Mouse (Mus musculus): ENCODE results near the gene Kcnk7. TPM values are rescaled to one million over a fixed set of nuclear protein-coding genes. Genes with fewer than 3 reads are reported as not detected.

Gene Kcnk7
- total RNA-seq, 2 experiments from 2014 or later, result not detected

DNA sequence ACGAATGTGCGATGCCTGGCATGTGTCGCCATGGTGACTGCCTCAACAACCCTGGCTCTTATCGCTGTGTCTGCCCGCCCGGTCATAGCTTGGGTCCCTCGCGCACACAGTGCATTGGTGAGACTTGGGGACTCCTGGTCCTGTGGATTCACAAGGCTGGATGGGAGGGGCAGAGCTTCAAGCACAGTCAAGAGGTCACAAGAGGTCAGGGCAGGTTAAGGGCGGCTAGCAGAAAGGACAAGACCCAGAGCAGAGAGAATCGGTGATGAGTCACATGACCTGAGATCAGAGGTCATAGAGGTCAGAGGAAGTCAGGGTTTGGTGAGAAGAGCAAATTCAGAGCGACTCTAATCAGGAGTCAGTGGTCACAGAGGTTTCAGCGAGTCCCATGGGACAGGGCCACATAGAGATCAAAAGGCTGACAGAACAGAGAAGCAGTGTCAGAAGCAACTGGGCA is 42.8 kb downstream of the Kcnk7 start:
- no peak for DNase-seq (ENCODE audit: low spot score in 2 of 2)

DNA sequence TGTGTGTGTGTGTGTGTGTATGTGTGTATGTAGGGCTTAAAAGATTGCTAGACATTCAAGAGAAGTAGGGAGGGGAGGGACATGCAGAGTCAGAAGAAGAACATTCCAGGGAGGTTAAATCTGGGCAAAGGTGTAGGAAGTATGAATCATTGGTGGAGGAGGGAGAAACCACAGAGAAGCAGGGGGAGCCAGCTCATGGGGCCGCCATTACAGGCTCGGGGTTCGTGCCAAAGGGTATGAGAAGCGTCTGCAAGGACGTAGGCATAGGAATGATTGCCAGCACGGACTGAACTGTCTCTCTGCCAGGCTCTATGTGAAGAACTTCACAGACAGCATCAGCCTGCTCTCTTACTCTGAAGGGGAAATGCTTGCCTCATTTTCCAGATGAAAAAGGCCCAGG is 45.3 kb downstream of the Kcnk7 start:
- no peak for DNase-seq (ENCODE audit: low spot score in 2 of 2)

DNA sequence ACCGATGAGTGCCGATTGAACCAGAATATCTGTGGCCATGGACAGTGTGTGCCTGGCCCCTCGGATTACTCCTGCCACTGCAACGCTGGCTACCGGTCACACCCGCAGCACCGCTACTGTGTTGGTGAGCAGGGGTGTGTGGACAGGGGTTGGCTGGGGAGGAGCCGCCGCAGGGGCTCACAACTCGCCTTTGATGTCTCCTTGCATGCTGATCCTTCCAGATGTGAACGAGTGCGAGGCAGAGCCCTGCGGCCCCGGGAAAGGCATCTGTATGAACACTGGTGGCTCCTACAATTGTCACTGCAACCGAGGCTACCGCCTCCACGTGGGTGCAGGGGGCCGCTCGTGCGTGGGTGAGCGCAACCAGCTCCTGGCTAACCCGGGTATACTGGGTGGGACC is 46.8 kb downstream of the Kcnk7 start:
- no peak for DNase-seq (ENCODE audit: low spot score in 2 of 2)

DNA sequence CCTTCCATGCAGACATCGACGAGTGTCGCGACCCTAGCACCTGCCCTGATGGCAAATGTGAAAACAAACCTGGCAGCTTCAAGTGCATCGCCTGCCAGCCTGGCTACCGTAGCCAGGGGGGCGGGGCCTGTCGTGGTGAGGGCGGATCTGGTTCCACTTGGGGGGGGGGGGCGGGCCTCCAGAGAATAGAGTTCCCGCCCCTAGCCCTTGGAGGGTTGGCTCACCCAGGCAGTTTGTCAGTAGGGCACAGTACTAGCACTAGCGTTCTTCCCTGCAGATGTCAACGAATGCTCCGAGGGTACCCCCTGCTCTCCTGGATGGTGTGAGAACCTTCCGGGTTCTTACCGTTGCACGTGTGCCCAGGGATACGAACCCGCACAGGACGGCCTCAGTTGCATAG is 47.6 kb downstream of the Kcnk7 start:
- peak; percentile 40 to 56 for DNase-seq (ENCODE audit: low spot score in 2 of 2)

DNA sequence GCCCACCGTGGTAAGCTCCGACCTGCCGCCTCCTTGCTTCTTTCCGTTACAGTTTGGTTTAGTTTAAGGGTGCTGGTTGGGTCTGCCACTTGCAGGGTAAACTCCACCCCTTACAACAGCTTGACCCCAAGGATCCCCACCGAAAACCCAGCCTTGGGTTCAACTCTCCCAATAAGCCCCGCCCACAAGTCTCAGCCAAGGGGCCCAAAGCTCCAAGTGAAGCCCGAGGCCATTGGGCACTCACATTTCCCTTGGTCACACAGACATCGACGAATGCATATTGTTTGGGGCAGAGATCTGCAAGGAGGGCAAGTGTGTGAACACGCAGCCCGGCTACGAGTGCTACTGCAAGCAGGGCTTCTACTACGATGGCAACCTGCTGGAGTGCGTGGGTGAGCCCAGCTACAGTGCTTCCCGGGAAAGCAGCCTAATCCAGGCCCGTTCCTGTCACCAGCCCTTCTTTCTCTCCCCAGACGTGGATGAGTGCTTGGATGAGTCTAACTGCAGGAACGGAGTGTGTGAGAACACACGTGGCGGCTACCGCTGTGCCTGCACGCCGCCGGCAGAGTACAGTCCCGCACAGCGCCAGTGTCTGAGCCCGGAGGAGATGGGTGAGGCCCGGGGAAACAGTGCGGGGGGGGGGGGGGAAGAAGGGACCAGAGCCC is 52.3 kb downstream of the Kcnk7 start:
- DNase-seq (ENCODE audit: low spot score in 2 of 2), result peak; percentile 66 to 72

Small RNA genes within 50 kb of the gene (microRNA-seq; reads per million reads assigned to microRNA genes)
- gene Mir6987, result 0.22 to 1.4 reads per million in 2 experiments

Other genes starting within 250 kb of the Kcnk7 start
- gene Ccdc85b, start 246.5 kb upstream of the Kcnk7 start, total RNA-seq (2021), result 10 to 100 TPM; 26.4 to 32.9 TPM
- gene Fibp, start 243.8 kb upstream of the Kcnk7 start, total RNA-seq (2021), result 100 to 1,000 TPM in 1 of 2 experiments, 10 to 100 TPM in 1; 83.7 to 108 TPM
- 1 to 10 TPM; 2.6 to 2.9 TPM for gene Ctsw, start 235.9 kb upstream of the Kcnk7 start, total RNA-seq (2021)
- gene Efemp2, start 230.4 kb upstream of the Kcnk7 start, total RNA-seq (2021), result 10 to 100 TPM; 18.4 to 19.6 TPM
- gene Mus81, start 216.0 kb upstream of the Kcnk7 start, total RNA-seq (2021), result 10 to 100 TPM; 34.2 to 40.9 TPM
- 1,000 to 10,000 TPM; 1,802 to 1,826 TPM for gene Cfl1, start 213.9 kb upstream of the Kcnk7 start, total RNA-seq (2021)
- 1 to 10 TPM; 5.6 to 9.8 TPM for gene 1700020D05Rik, start 200.6 kb upstream of the Kcnk7 start, total RNA-seq (2021)
- gene Snx32, start 193.8 kb upstream of the Kcnk7 start, total RNA-seq (2021), result 10 to 100 TPM; 63.1 to 66.2 TPM
- gene Ovol1, start 143.7 kb upstream of the Kcnk7 start, total RNA-seq (2021), result not detected
- 1 to 10 TPM; 8.6 to 8.8 TPM for gene Ap5b1, start 136.3 kb upstream of the Kcnk7 start, total RNA-seq (2021)
- 10 to 100 TPM; 70.8 to 73.5 TPM for gene Rnaseh2c, start 102.5 kb upstream of the Kcnk7 start, total RNA-seq (2021)
- gene Kat5, start 94.1 kb upstream of the Kcnk7 start, total RNA-seq (2021), result 10 to 100 TPM; 69.7 to 87.5 TPM
- 10 to 100 TPM; 24.4 to 24.7 TPM for gene Rela, start 66.9 kb upstream of the Kcnk7 start, total RNA-seq (2021)
- 10 to 100 TPM; 30.0 to 34.2 TPM for gene Sipa1, start 40.7 kb upstream of the Kcnk7 start, total RNA-seq (2021)
- 10 to 100 TPM; 13.0 to 16.1 TPM for gene Map3k11, start 15.6 kb upstream of the Kcnk7 start, total RNA-seq (2021)
- gene Pcnx3, start 15.5 kb upstream of the Kcnk7 start, total RNA-seq (2021), result 10 to 100 TPM; 69.7 to 82.6 TPM
- gene Ehbp1l1, start 21.9 kb downstream of the Kcnk7 start, total RNA-seq (2021), result 10 to 100 TPM; 33.4 to 41.1 TPM
- 10 to 100 TPM; 44.4 to 46.5 TPM for gene Fam89b, start 25.3 kb downstream of the Kcnk7 start, total RNA-seq (2021)
- gene Ltbp3, start 36.5 kb downstream of the Kcnk7 start, total RNA-seq (2021), result 10 to 100 TPM; 33.4 to 35.4 TPM
- 10 to 100 TPM; 67.3 to 72.8 TPM for gene Scyl1, start 67.1 kb downstream of the Kcnk7 start, total RNA-seq (2021)
- gene Frmd8, start 170.9 kb downstream of the Kcnk7 start, total RNA-seq (2021), result 10 to 100 TPM; 10.7 to 14.8 TPM
- gene Slc25a45, start 173.4 kb downstream of the Kcnk7 start, total RNA-seq (2021), result 1 to 10 TPM; 2.1 to 3.6 TPM
- gene Tigd3, start 189.8 kb downstream of the Kcnk7 start, total RNA-seq (2021), result 1 to 10 TPM; 4.4 to 5.5 TPM
- 10 to 100 TPM; 76.0 to 79.9 TPM for gene Dpf2, start 208.6 kb downstream of the Kcnk7 start, total RNA-seq (2021)
- 1 to 10 TPM; 5.2 to 5.7 TPM for gene Cdc42ep2, start 220.4 kb downstream of the Kcnk7 start, total RNA-seq (2021)